Mouse (Mus musculus): Measurements from ENCODE around the gene Gm44502. TPM values are rescaled to one million over a fixed set of nuclear protein-coding genes. Genes with fewer than 3 reads are reported as not detected.
A peak's percentile ranks its signal among the peaks of the same experiment; 100 is the strongest.

Gene Gm44502
- total and polyA plus RNA-seq, 3 experiments: 2.5 to 9.5 (median 5.5) TPM

DNA sequence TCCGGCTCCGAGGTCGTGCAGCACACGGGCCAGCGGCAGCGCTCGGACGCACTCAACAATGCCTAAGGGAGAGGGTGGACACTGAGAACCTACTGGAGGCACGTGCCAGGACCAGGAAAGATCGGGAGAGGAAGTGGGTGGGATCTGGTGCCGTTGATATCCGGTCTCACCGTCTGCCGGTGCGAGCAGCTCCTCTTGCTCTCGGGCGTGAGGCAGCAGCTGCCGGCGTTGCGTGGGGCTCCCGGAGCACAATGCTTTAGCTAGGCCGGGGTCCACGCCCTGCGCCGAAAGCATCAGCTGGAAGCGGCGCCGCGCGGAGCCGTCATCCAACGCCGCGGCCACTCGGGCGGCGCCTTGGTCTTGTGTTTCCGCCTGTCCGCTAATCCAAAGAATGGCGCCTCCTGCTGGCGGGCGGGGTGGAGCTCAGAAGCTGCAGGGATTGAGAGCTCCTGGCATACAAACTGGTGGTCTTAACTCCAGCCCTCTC is 55.7 kb downstream of the Gm44502 start, which contains the start of gene Sco2:
Sco2 (minus strand) TSS at position 85 of the 487 bp plus-strand sequence.
- Histone ChIP-seq H3K79me2 (replicated peaks; ENCODE audit: control insufficient read depth, insufficient read depth, low read length) (no peaks in the 10 kb centered on the region), H3K27ac (peak within 1 kb of the TSS; percentile 99), H3K9ac (ENCODE audit: low read depth, low read length) (peak within 1 kb of the TSS; percentile 73), H3K4me3 (peak within 1 kb of the TSS; percentile 63), H3K4me1 (ENCODE audit: control insufficient read depth, insufficient read depth, low read length) (peaks cover 7% of the 10 kb centered on the region), H3K36me3 (ENCODE audit: control insufficient read depth, insufficient read depth, low read length) (no peaks in the 10 kb centered on the region), H3K27me3 (ENCODE audit: control insufficient read depth, insufficient read depth, low read length) (0 out of 2 replicates have a peak, but pooled peaks cover 2% of the 10 kb centered on the region)
- intact Hi-C loops (cut with DNase I): loop anchor here (2.0 to 10.0 kb wide), 4 partner anchors 19 to 229 kb away; partner anchors contain the start of genes C730034F03Rik, Chkb, Gm44502 and Lmf2
- peak; percentile 93 for TF ChIP-seq CTCF (IDR thresholded peaks at IDR 0.05)
- TF ChIP-seq EP300 (IDR thresholded peaks at IDR 0.05; ENCODE audit: insufficient read depth, low read depth, low read length): peak; percentile 17; the same call in 1 of the 2 replicates
- peak; percentile 85 for TF ChIP-seq POLR2A (IDR thresholded peaks at IDR 0.05; ENCODE audit: insufficient read depth, low read depth, low read length)
- WGBS: under 1% methylated on average over 42 of the region's 42 CpGs
- DNase-seq: peak; percentile 92 to 95

DNA sequence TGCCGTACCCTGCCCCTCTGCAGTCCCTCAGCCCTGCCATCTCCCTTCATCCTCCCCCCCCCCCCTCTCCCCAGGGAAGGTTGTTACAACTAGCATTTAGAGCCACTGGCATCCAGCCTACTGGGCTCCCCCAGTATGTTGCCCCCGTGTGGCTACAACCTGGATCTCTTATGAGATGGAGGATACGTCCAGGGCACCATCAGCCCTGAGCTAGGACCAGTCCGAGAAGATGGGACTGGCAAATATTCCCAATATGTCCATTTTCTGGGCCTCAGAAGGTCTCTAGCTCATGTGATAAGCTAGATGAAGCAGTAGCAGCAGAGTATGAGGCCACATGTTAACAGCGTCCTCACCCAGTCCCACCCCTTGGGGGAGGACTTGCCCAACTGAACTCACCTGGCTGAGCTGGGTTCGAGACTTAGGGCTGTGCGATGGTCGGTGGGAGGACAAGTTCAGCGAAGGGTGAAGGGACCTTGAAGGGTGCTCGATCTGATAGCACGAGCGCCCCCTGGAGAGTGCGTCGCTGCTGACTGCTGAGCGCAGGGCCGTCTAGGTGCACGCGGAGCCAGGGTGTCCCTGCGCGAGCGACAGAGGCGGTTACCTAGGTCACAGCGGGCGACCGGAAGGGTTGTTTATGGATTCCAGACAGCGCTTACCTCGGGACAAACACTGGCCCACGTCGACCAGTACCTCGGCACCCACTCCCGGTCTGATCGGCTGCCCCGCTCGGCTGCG is 56.3 kb downstream of the Gm44502 start:
- TF ChIP-seq POLR2A (IDR thresholded peaks at IDR 0.05; ENCODE audit: insufficient read depth, low read depth, low read length) (no peak), CTCF (IDR thresholded peaks at IDR 0.05) (peak; percentile 78)
- Histone ChIP-seq H3K36me3 (ENCODE audit: control insufficient read depth, insufficient read depth, low read length) (no peaks in the 10 kb centered on the region), H3K79me2 (replicated peaks; ENCODE audit: control insufficient read depth, insufficient read depth, low read length) (no peaks in the 10 kb centered on the region), H3K4me3 (peak overlapping the region; percentile 63), H3K27ac (peak overlapping the region; percentile 99), H3K27me3 (ENCODE audit: control insufficient read depth, insufficient read depth, low read length) (0 out of 2 replicates have a peak, but pooled peaks cover 2% of the 10 kb centered on the region), H3K4me1 (ENCODE audit: control insufficient read depth, insufficient read depth, low read length) (peaks cover 7% of the 10 kb centered on the region), H3K9ac (ENCODE audit: low read depth, low read length) (peak overlapping the region; percentile 73)
- intact Hi-C loops (cut with DNase I): loop anchor here (2.0 to 10.0 kb wide), 2 partner anchors 18 to 228 kb away; partner anchors contain the start of genes Lmf2, Mapk11, Mapk12 and Ncaph2
- 2% methylated on average over 35 of the region's 35 CpGs for WGBS
- DNase-seq: peak; percentile 89

DNA sequence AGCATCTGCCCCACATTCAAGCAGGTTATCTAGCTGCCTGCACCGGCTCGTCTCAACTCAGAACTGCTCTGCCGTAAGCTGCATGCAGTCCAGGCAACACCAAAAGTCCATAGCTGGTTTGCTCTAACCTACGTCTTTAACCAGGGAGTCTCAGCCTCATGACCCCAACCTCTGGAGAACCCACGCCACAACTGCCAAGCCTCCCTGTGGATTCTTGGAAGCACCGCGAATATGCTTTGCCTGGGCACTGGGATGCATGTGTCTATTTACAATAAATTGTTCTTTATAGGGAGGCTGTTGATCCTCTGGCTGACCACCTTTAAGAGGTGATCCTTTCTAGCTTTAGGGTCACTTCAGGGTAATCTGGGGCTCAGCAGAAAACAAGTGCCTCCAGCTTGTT is 57.0 kb downstream of the Gm44502 start:
- no peak overlapping the region for H3K4me3 ChIP-seq
- 80% methylated on average over 7 of the region's 7 CpGs for WGBS
- H3K27ac ChIP-seq: peak overlapping the region; percentile 7; the same call in 1 of the 2 replicates
- 0 out of 2 replicates have a peak, but pooled peaks cover 1% of the 10 kb centered on the region for H3K27me3 ChIP-seq (ENCODE audit: control insufficient read depth, insufficient read depth, low read length)
- peak in 1 of 2 experiments; percentile 23 for DNase-seq
- H3K36me3 ChIP-seq (ENCODE audit: control insufficient read depth, insufficient read depth, low read length): no peaks in the 10 kb centered on the region
- peaks cover 7% of the 10 kb centered on the region for H3K4me1 ChIP-seq (ENCODE audit: control insufficient read depth, insufficient read depth, low read length)
- peak overlapping the region; percentile 73 for H3K9ac ChIP-seq (ENCODE audit: low read depth, low read length)
- intact Hi-C loops (cut with DNase I): loop anchor here (2.0 to 10.0 kb wide), 2 partner anchors 18 to 228 kb away; partner anchors contain the start of genes Lmf2, Mapk11, Mapk12 and Ncaph2
- TF ChIP-seq POLR2A (IDR thresholded peaks at IDR 0.05; ENCODE audit: insufficient read depth, low read depth, low read length): no peak
- TF ChIP-seq CTCF (IDR thresholded peaks at IDR 0.05): no peak
- no peak for TF ChIP-seq EP300 (IDR thresholded peaks at IDR 0.05; ENCODE audit: insufficient read depth, low read depth, low read length)
- H3K79me2 ChIP-seq (replicated peaks; ENCODE audit: control insufficient read depth, insufficient read depth, low read length): no peaks in the 10 kb centered on the region

DNA sequence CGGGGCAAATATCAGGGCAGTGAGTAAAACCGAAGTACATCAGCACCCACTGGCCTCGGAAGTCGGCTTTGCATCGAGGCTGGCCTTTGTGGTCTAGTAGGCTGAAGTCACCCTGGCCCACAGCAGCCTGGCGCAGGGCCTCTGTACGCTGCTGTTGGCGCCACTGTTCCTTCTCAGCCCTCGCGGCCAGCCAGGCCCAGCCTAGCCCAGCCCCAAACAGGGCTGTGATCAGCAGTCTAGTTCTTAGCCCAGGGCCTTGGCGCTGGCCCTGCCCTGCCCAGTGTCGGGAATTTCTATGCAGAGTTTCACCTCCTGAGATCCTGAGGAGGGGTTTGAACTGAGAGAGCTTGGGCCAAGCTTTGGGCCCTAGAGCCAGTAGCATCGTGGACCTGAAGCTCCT is 57.4 kb downstream of the Gm44502 start:
- no peak overlapping the region for H3K9ac ChIP-seq (ENCODE audit: low read depth, low read length)
- no peak overlapping the region for H3K4me3 ChIP-seq
- no peak overlapping the region for H3K27ac ChIP-seq
- H3K36me3 ChIP-seq (ENCODE audit: control insufficient read depth, insufficient read depth, low read length): no peaks in the 10 kb centered on the region
- DNase-seq: peak in 1 of 2 experiments; percentile 17
- peaks cover 7% of the 10 kb centered on the region for H3K4me1 ChIP-seq (ENCODE audit: control insufficient read depth, insufficient read depth, low read length)
- 86% methylated on average over 13 of the region's 13 CpGs for WGBS
- intact Hi-C loops (cut with DNase I): loop anchor here (2.0 to 10.0 kb wide), 2 partner anchors 17 to 227 kb away; partner anchors contain the start of genes Lmf2, Mapk11, Mapk12 and Ncaph2
- TF ChIP-seq CTCF (IDR thresholded peaks at IDR 0.05) (no peak), POLR2A (IDR thresholded peaks at IDR 0.05; ENCODE audit: insufficient read depth, low read depth, low read length) (no peak), EP300 (IDR thresholded peaks at IDR 0.05; ENCODE audit: insufficient read depth, low read depth, low read length) (no peak)
- no peaks in the 10 kb centered on the region for H3K27me3 ChIP-seq (ENCODE audit: control insufficient read depth, insufficient read depth, low read length)
- no peaks in the 10 kb centered on the region for H3K79me2 ChIP-seq (replicated peaks; ENCODE audit: control insufficient read depth, insufficient read depth, low read length)

Other genes with a start within 250 kb of the Gm44502 start
- gene Plxnb2, start 248.9 kb downstream of the Gm44502 start, total RNA-seq (2021): 10 to 100 TPM; 75.7 to 93.5 TPM
- gene Plxnb2, start 248.9 kb downstream of the Gm44502 start, polyA plus RNA-seq (2012; rRNA removed): 92.3 and 121 TPM in 2 replicates
- 1 to 10 TPM; 8.4 to 9.1 TPM for gene Dennd6b, start 233.2 kb downstream of the Gm44502 start, total RNA-seq (2021)
- gene Dennd6b, start 233.2 kb downstream of the Gm44502 start, polyA plus RNA-seq (2012; rRNA removed): 24.0 and 27.7 TPM in 2 replicates
- gene Ppp6r2, start 218.1 kb downstream of the Gm44502 start, total RNA-seq (2021): 10 to 100 TPM; 66.7 to 79.0 TPM
- gene Ppp6r2, start 218.1 kb downstream of the Gm44502 start, polyA plus RNA-seq (2012; rRNA removed): 73.2 and 107 TPM in 2 replicates
- gene Sbf1, start 114.4 kb downstream of the Gm44502 start, total RNA-seq (2021): 10 to 100 TPM; 61.3 to 63.6 TPM
- 116 and 150 TPM in 2 replicates for gene Sbf1, start 114.4 kb downstream of the Gm44502 start, polyA plus RNA-seq (2012; rRNA removed)
- not detected for gene Adm2, start 107.0 kb downstream of the Gm44502 start, total RNA-seq (2021)
- gene Adm2, start 107.0 kb downstream of the Gm44502 start, polyA plus RNA-seq (2012; rRNA removed): not detected in 2 replicates
- not detected for gene Miox, start 95.3 kb downstream of the Gm44502 start, total RNA-seq (2021)
- not detected in 2 replicates for gene Miox, start 95.3 kb downstream of the Gm44502 start, polyA plus RNA-seq (2012; rRNA removed)
- gene Lmf2, start 74.0 kb downstream of the Gm44502 start, total RNA-seq (2021): 10 to 100 TPM; 25.7 to 26.1 TPM
- 32.9 and 33.3 TPM in 2 replicates for gene Lmf2, start 74.0 kb downstream of the Gm44502 start, polyA plus RNA-seq (2012; rRNA removed)
- gene Ncaph2, start 74.0 kb downstream of the Gm44502 start, total RNA-seq (2021): 10 to 100 TPM; 49.3 to 55.7 TPM
- gene Ncaph2, start 74.0 kb downstream of the Gm44502 start, polyA plus RNA-seq (2012; rRNA removed): 69.9 and 70.0 TPM in 2 replicates
- gene Sco2, start 55.9 kb downstream of the Gm44502 start, total RNA-seq (2021): 10 to 100 TPM; 25.1 to 29.4 TPM
- 35.6 and 40.7 TPM in 2 replicates for gene Sco2, start 55.9 kb downstream of the Gm44502 start, polyA plus RNA-seq (2012; rRNA removed)
- gene Tymp, start 52.7 kb downstream of the Gm44502 start, total RNA-seq (2021): under 1 TPM; 0.18 to 0.47 TPM
- 1.1 and 1.8 TPM in 2 replicates for gene Tymp, start 52.7 kb downstream of the Gm44502 start, polyA plus RNA-seq (2012; rRNA removed)
- under 1 TPM; 0.91 to 0.94 TPM for gene Odf3b, start 50.4 kb downstream of the Gm44502 start, total RNA-seq (2021)
- gene Odf3b, start 50.4 kb downstream of the Gm44502 start, polyA plus RNA-seq (2012; rRNA removed): 3.6 and 9.1 TPM in 2 replicates
- gene Klhdc7b, start 44.8 kb downstream of the Gm44502 start, total RNA-seq (2021): not detected
- not detected in 2 replicates for gene Klhdc7b, start 44.8 kb downstream of the Gm44502 start, polyA plus RNA-seq (2012; rRNA removed)
- not detected for gene Syce3, start 19.2 kb downstream of the Gm44502 start, total RNA-seq (2021)
- not detected in 2 replicates for gene Syce3, start 19.2 kb downstream of the Gm44502 start, polyA plus RNA-seq (2012; rRNA removed)
- 100 to 1,000 TPM; 565 to 584 TPM for gene Cpt1b, start 3.8 kb downstream of the Gm44502 start, total RNA-seq (2021)
- 786 and 953 TPM in 2 replicates for gene Cpt1b, start 3.8 kb downstream of the Gm44502 start, polyA plus RNA-seq (2012; rRNA removed)
- 1 to 10 TPM; 1.2 TPM for gene C730034F03Rik, start 107 bp downstream of the Gm44502 start, total RNA-seq (2021)
- 1.0 and 1.1 TPM in 2 replicates for gene C730034F03Rik, start 107 bp downstream of the Gm44502 start, polyA plus RNA-seq (2012; rRNA removed)
- gene Chkb, start 212 bp upstream of the Gm44502 start, total RNA-seq (2021): 10 to 100 TPM; 46.8 to 48.2 TPM
- gene Chkb, start 212 bp upstream of the Gm44502 start, polyA plus RNA-seq (2012; rRNA removed): 81.3 and 91.7 TPM in 2 replicates
- gene Mapk8ip2, start 24.2 kb upstream of the Gm44502 start, total RNA-seq (2021): under 1 TPM in 1 of 2 experiments, not detected in 1; 0.16 TPM
- gene Mapk8ip2, start 24.2 kb upstream of the Gm44502 start, polyA plus RNA-seq (2012; rRNA removed): 0.18 and 0.29 TPM in 2 replicates
- 10 to 100 TPM; 11.1 to 13.5 TPM for gene Arsa, start 47.7 kb upstream of the Gm44502 start, total RNA-seq (2021)
- 19.5 and 22.1 TPM in 2 replicates for gene Arsa, start 47.7 kb upstream of the Gm44502 start, polyA plus RNA-seq (2012; rRNA removed)
- gene Shank3, start 69.9 kb upstream of the Gm44502 start, total RNA-seq (2021): 10 to 100 TPM; 44.3 to 52.2 TPM
- 29.6 and 31.0 TPM in 2 replicates for gene Shank3, start 69.9 kb upstream of the Gm44502 start, polyA plus RNA-seq (2012; rRNA removed)
- gene Acr, start 138.6 kb upstream of the Gm44502 start, total RNA-seq (2021): under 1 TPM in 1 of 2 experiments, not detected in 1; 0.57 TPM
- gene Acr, start 138.6 kb upstream of the Gm44502 start, polyA plus RNA-seq (2012; rRNA removed): 1.4 and 1.6 TPM in 2 replicates
- 1 to 10 TPM; 3.7 to 4.2 TPM for gene Rabl2, start 162.2 kb upstream of the Gm44502 start, total RNA-seq (2021)
- gene Rabl2, start 162.2 kb upstream of the Gm44502 start, polyA plus RNA-seq (2012; rRNA removed): 5.2 and 11.0 TPM in 2 replicates